In genomic region chr1:76083273-76084036, GRCm38 (mm10) we compare ENCODE assay signal across 27 mouse cellular contexts.
DNase-seq lines count a peak whose midpoint lies in the region; ATAC-seq lines count a peak whose summit lies in the region.
"Had no signal": no experiment of that assay in that cellular context is flagged by ENCODE, and none has a peak within 500 bp of the region (broad histone marks: within the 10 kb centered on the region; RNA-seq: fewer than 3 reads in every experiment).

No protein-coding gene starts in this region.

- no peaks in the 10 kb centered on the region for H3K27me3 ChIP-seq in midbrain, embryonic 11.5 days (ENCODE audit: control insufficient read depth, insufficient read depth, low read length)
- peaks cover 3% of the 10 kb centered on the region; the same call in 1 of the 2 replicates for H3K27me3 ChIP-seq in midbrain, embryonic 13.5 days
- no peaks in the 10 kb centered on the region for H3K27me3 ChIP-seq in heart, embryonic 13.5 days (replicated peaks)
- no peaks in the 10 kb centered on the region for H3K27me3 ChIP-seq in hindbrain, embryonic 16.5 days (replicated peaks; ENCODE audit: control insufficient read depth, insufficient read depth, low read length)
- H3K27me3 ChIP-seq: kidney, embryonic 15.5 days; limb, embryonic 13.5 days; liver, embryonic 13.5 days had no signal

- no peaks in the 10 kb centered on the region for H3K36me3 ChIP-seq in midbrain, embryonic 11.5 days (ENCODE audit: control insufficient read depth, insufficient read depth, low read length)
- H3K36me3 ChIP-seq in midbrain, embryonic 13.5 days: no peaks in the 10 kb centered on the region
- no peaks in the 10 kb centered on the region for H3K36me3 ChIP-seq in heart, embryonic 13.5 days
- H3K36me3 ChIP-seq in hindbrain, embryonic 16.5 days (ENCODE audit: control insufficient read depth, insufficient read depth, low read length): no peaks in the 10 kb centered on the region
- H3K36me3 ChIP-seq: hindbrain, embryonic 10.5 days; kidney, embryonic 15.5 days; limb, embryonic 13.5 days; liver, embryonic 13.5 days; midbrain, embryonic 12.5 days had no signal

- WGBS in midbrain, embryonic 11.5 days: 83% methylated on average over 3 of the region's 3 CpGs
- 89% methylated on average over 3 of the region's 3 CpGs for WGBS in midbrain, embryonic 13.5 days
- 49% methylated on average over 3 of the region's 3 CpGs for WGBS in heart, embryonic 13.5 days
- 95% methylated on average over 3 of the region's 3 CpGs for WGBS in hindbrain, embryonic 16.5 days

- H3K27ac ChIP-seq in midbrain, embryonic 11.5 days (ENCODE audit: low read depth, low read length): no peak overlapping the region
- no peak overlapping the region for H3K27ac ChIP-seq in midbrain, embryonic 13.5 days
- H3K27ac ChIP-seq in heart, embryonic 13.5 days (replicated peaks): peak overlapping the region; percentile 86
- H3K27ac ChIP-seq in hindbrain, embryonic 16.5 days (ENCODE audit: low read depth, low read length): no peak overlapping the region
- H3K27ac ChIP-seq: hindbrain, embryonic 10.5 days; hindbrain, postnatal 0 days; kidney, embryonic 15.5 days; limb, embryonic 13.5 days; liver, embryonic 13.5 days; midbrain, embryonic 12.5 days had no signal

- no peak overlapping the region for H3K4me2 ChIP-seq in midbrain, embryonic 11.5 days
- H3K4me2 ChIP-seq in midbrain, embryonic 13.5 days (replicated peaks): no peak overlapping the region
- no peak overlapping the region for H3K4me2 ChIP-seq in heart, embryonic 13.5 days
- no peak overlapping the region for H3K4me2 ChIP-seq in hindbrain, embryonic 16.5 days (ENCODE audit: low read length)
- H3K4me2 ChIP-seq: kidney, embryonic 15.5 days; limb, embryonic 13.5 days; liver, embryonic 13.5 days; midbrain, embryonic 12.5 days had no signal

- no peak overlapping the region for H3K9ac ChIP-seq in midbrain, embryonic 11.5 days (ENCODE audit: low read length)
- no peak overlapping the region for H3K9ac ChIP-seq in midbrain, embryonic 13.5 days (replicated peaks)
- H3K9ac ChIP-seq in heart, embryonic 13.5 days: no peak overlapping the region
- H3K9ac ChIP-seq in hindbrain, embryonic 16.5 days (ENCODE audit: low read depth, low read length): no peak overlapping the region
- H3K9ac ChIP-seq: forebrain, postnatal 0 days; kidney, embryonic 15.5 days; limb, embryonic 13.5 days; liver, embryonic 13.5 days; midbrain, embryonic 12.5 days had no signal

- H3K4me1 ChIP-seq in midbrain, embryonic 11.5 days (ENCODE audit: control insufficient read depth, insufficient read depth, low read length): no peaks in the 10 kb centered on the region; the same call in 1 of the 2 replicates
- no peaks in the 10 kb centered on the region for H3K4me1 ChIP-seq in midbrain, embryonic 13.5 days (replicated peaks)
- H3K4me1 ChIP-seq in heart, embryonic 13.5 days: peaks cover 42% of the 10 kb centered on the region
- H3K4me1 ChIP-seq in hindbrain, embryonic 16.5 days (ENCODE audit: control insufficient read depth, insufficient read depth, low read depth, low read length): no peaks in the 10 kb centered on the region
- H3K4me1 ChIP-seq: kidney, embryonic 15.5 days; liver, embryonic 13.5 days; midbrain, embryonic 12.5 days had no signal

- ATAC-seq in midbrain, embryonic 11.5 days (ENCODE audit: low FRiP score): no peak
- ATAC-seq in midbrain, embryonic 13.5 days: no peak
- ATAC-seq in heart, embryonic 13.5 days (ENCODE audit: extremely low read depth, insufficient number of reproducible peaks, low FRiP score, low TSS enrichment): peak; percentile 51; the same call in 1 of the 2 replicates
- ATAC-seq in hindbrain, embryonic 16.5 days: no peak
- ATAC-seq: CD4-positive, CD25-positive, alpha-beta regulatory T cell, adult 4 months; forebrain, postnatal 0 days; hindbrain, postnatal 0 days; intestine, embryonic 16.5 days had no signal

- peak; percentile 15 for DNase-seq in adrenal gland, adult 8-10 months
- DNase-seq in adrenal gland, adult 18-20 months (ENCODE audit: low spot score in 2 of 2): no peak
- DNase-seq in midbrain, embryonic 11.5 days (ENCODE audit: low spot score, missing footprints): peak; percentile 69
- DNase-seq in heart, postnatal 4 days: peak; percentile 71
- DNase-seq in frontal cortex, adult 2 months (ENCODE audit: extremely low spot score in 1 of 2, low spot score in 1 of 2): no peak
- DNase-seq: cerebellum, adult 11-12 months; cerebellum, postnatal 10 days; forebrain, postnatal 0 days; gastrocnemius, postnatal 36 days; kidney, postnatal 36 days; layer of hippocampus, adult 9-11 months; liver, embryonic 13.5 days; lung, adult 2 months; lung, postnatal 14 days; right cerebral cortex, postnatal 25 days; spleen, adult 18-20 months; thymus, postnatal 25 days had no signal

- no peaks in the 10 kb centered on the region for H3K9me3 ChIP-seq in midbrain, embryonic 11.5 days (ENCODE audit: control insufficient read depth, low read length)
- H3K9me3 ChIP-seq in midbrain, embryonic 13.5 days: no peaks in the 10 kb centered on the region
- H3K9me3 ChIP-seq in heart, embryonic 13.5 days: no peaks in the 10 kb centered on the region
- no peaks in the 10 kb centered on the region for H3K9me3 ChIP-seq in hindbrain, embryonic 16.5 days (ENCODE audit: control insufficient read depth, low read length)
- H3K9me3 ChIP-seq: hindbrain, embryonic 10.5 days; kidney, embryonic 15.5 days; limb, embryonic 13.5 days; liver, embryonic 13.5 days; midbrain, embryonic 12.5 days had no signal

- no peak overlapping the region for H3K4me3 ChIP-seq in midbrain, embryonic 11.5 days (ENCODE audit: low read depth, low read length)
- no peak overlapping the region for H3K4me3 ChIP-seq in midbrain, embryonic 13.5 days (replicated peaks)
- H3K4me3 ChIP-seq in heart, embryonic 13.5 days: no peak overlapping the region
- no peak overlapping the region for H3K4me3 ChIP-seq in hindbrain, embryonic 16.5 days (ENCODE audit: low read length)
- H3K4me3 ChIP-seq: hindbrain, embryonic 10.5 days; kidney, embryonic 15.5 days; limb, embryonic 13.5 days; liver, embryonic 13.5 days; midbrain, embryonic 12.5 days had no signal

Comparison
In these comparisons a context has a peak if more than half of its experiments do, and no peak if none do; other contexts are left out.
1. DNase-seq: peak in adrenal gland, adult 8-10 months (single experiment), midbrain, embryonic 11.5 days (single experiment) and heart, postnatal 4 days (single experiment); none in adrenal gland, adult 18-20 months (0 of 2) and frontal cortex, adult 2 months (0 of 2).